Comparison of ENCODE assay signal across 9 mouse cellular contexts in genomic region chr5:122280422-122280826, GRCm38 (mm10). TPM values are rescaled to one million over a fixed set of nuclear protein-coding genes. Genes with fewer than 3 reads are reported as not detected.
DNase-seq lines count a peak whose midpoint lies in the region; ATAC-seq and TF ChIP-seq lines count a peak whose summit lies in the region.
"Had no signal": no experiment of that assay in that cellular context is flagged by ENCODE, and none has a peak within 500 bp of the region (broad histone marks: within the 10 kb centered on the region; RNA-seq: fewer than 3 reads in every experiment).

No protein-coding gene starts in this region.

- H3K9ac ChIP-seq in heart, embryonic 12.5 days = 0 out of 2 replicates have a peak overlapping the region, but pooled peaks have one; percentile 9

- no peak for TF ChIP-seq CTCF in E14TG2a.4 (conservative IDR thresholded peaks at IDR 0.05; ENCODE audit: low read length)
- no peak for TF ChIP-seq CTCF in lung, adult 2 months (IDR thresholded peaks at IDR 0.05; ENCODE audit: insufficient read depth, low read length)

- no peaks in the 10 kb centered on the region for H3K27me3 ChIP-seq in heart, embryonic 12.5 days (replicated peaks)
- H3K27me3 ChIP-seq in E14TG2a.4 (ENCODE audit: insufficient read depth, low read length) = peaks cover 24% of the 10 kb centered on the region
- H3K27me3 ChIP-seq: CH12.LX had no signal

- TF ChIP-seq POLR2A in lung, adult 2 months (IDR thresholded peaks at IDR 0.05; ENCODE audit: borderline replicate concordance, extremely low read depth, low read depth, low read length) = no peak

- peaks cover 20% of the 10 kb centered on the region for H3K4me1 ChIP-seq in heart, embryonic 12.5 days (replicated peaks)
- peaks cover 52% of the 10 kb centered on the region for H3K4me1 ChIP-seq in E14TG2a.4 (replicated peaks; ENCODE audit: low read depth, low read length)
- H3K4me1 ChIP-seq in lung, adult 2 months (ENCODE audit: control insufficient read depth, insufficient read depth, low read length) = peaks cover 10% of the 10 kb centered on the region; the same call in 1 of the 2 replicates

- ATAC-seq in heart, embryonic 12.5 days (ENCODE audit: insufficient number of reproducible peaks, low FRiP score) = no peak

- H3K4me3 ChIP-seq in heart, embryonic 12.5 days = no peak overlapping the region
- H3K4me3 ChIP-seq in E14TG2a.4 (replicated peaks; ENCODE audit: low read length) = peak overlapping the region; percentile 53; the same call in 1 of the 2 replicates
- H3K4me3 ChIP-seq in lung, adult 2 months (replicated peaks; ENCODE audit: extremely low read depth, low read depth, low read length) = no peak overlapping the region

- no peaks in the 10 kb centered on the region for H3K9me3 ChIP-seq in heart, embryonic 12.5 days (replicated peaks)
- 0 out of 2 replicates have a peak, but pooled peaks cover 8% of the 10 kb centered on the region for H3K9me3 ChIP-seq in E14TG2a.4 (ENCODE audit: low read length)

- no peak for DNase-seq in heart, adult 18-20 months
- DNase-seq in gonadal fat pad, adult 2 months (ENCODE audit: low read depth) = peak; percentile 96
- peak; percentile 54 for DNase-seq in lung, adult 2 months
- no peak for DNase-seq in spleen, adult 18-20 months
- no peak for DNase-seq in B cell, adult 2 months
- no peak for DNase-seq in layer of hippocampus, postnatal 14 days (ENCODE audit: low spot score in 2 of 2)

- peak overlapping the region; percentile 55 for H3K4me2 ChIP-seq in heart, embryonic 12.5 days

- no peaks in the 10 kb centered on the region for H3K36me3 ChIP-seq in heart, embryonic 12.5 days
- no peaks in the 10 kb centered on the region for H3K36me3 ChIP-seq in E14TG2a.4 (ENCODE audit: insufficient read depth, low read length)

- H3K27ac ChIP-seq in heart, embryonic 12.5 days (ENCODE audit: poor library complexity, severe bottlenecking) = no peak overlapping the region

- WGBS in heart, embryonic 12.5 days = 18% methylated on average over 6 of the region's 6 CpGs
- WGBS in lung, adult 2 months = 26% methylated on average over 6 of the region's 6 CpGs

RNA-seq across cellular contexts. Expression of gene Pptc7, which starts 3.7 kb away (rescaled TPM):
- polyA plus RNA-seq in heart, embryonic 12.5 days (2016; fragmentation: Nextera tagmentation; extraction: Ambion mirVana) = 13.4 and 14.3 TPM in 2 replicates
- 100 to 1,000 TPM; 112 to 135 TPM for total RNA-seq in heart, adult 18-20 months (2021)
- 20.0 and 20.4 TPM in 2 replicates for polyA plus RNA-seq in gonadal fat pad, adult 2 months (2012; rRNA removed)
- polyA plus RNA-seq in lung, adult 2 months (2012; rRNA removed) = 30.4 and 35.3 TPM in 2 replicates
- 10 to 100 TPM; 34.8 to 35.3 TPM for total RNA-seq in layer of hippocampus, postnatal 14 days (2021)

RNA-seq across cellular contexts. Expression of gene Tctn1, which starts 16.2 kb away (rescaled TPM):
- 2.7 and 3.2 TPM in 2 replicates for polyA plus RNA-seq in heart, embryonic 12.5 days (2016; fragmentation: Nextera tagmentation; extraction: Ambion mirVana)
- total RNA-seq in heart, adult 18-20 months (2021) = 1 to 10 TPM; 2.8 to 4.9 TPM
- polyA plus RNA-seq in gonadal fat pad, adult 2 months (2012; rRNA removed) = 44.4 and 46.7 TPM in 2 replicates
- polyA plus RNA-seq in lung, adult 2 months (2012; rRNA removed) = 29.8 and 33.2 TPM in 2 replicates
- total RNA-seq in layer of hippocampus, postnatal 14 days (2021) = 10 to 100 TPM; 12.7 to 13.6 TPM

Comparison
In these comparisons a context has a peak if more than half of its experiments do, and no peak if none do; other contexts are left out.
1. DNase-seq: peak in gonadal fat pad, adult 2 months (single experiment) and lung, adult 2 months (single experiment); none in heart, adult 18-20 months (0 of 2), spleen, adult 18-20 months (0 of 2), B cell, adult 2 months (0 of 2) and layer of hippocampus, postnatal 14 days (0 of 2).